Mouse (Mus musculus) monocyte, adult 2 months (primary cell): ENCODE measurements around the gene Cdhr1.
A peak's percentile ranks its signal among the peaks of the same experiment; 100 is the strongest.
"Not testable (repeated sequence)": the region's sequence is repeated elsewhere in the genome, so short reads cannot be mapped to it uniquely, and the experiment has no call there.

Experiments used
- DNase-seq, 2 experiments: peaks; one replicate each; pipeline ENCODE4 v3.0.0; 2022; ENCODE audit warnings: low spot score in 2 of 2, low read depth in 1 of 2

Gene Cdhr1

DNA sequence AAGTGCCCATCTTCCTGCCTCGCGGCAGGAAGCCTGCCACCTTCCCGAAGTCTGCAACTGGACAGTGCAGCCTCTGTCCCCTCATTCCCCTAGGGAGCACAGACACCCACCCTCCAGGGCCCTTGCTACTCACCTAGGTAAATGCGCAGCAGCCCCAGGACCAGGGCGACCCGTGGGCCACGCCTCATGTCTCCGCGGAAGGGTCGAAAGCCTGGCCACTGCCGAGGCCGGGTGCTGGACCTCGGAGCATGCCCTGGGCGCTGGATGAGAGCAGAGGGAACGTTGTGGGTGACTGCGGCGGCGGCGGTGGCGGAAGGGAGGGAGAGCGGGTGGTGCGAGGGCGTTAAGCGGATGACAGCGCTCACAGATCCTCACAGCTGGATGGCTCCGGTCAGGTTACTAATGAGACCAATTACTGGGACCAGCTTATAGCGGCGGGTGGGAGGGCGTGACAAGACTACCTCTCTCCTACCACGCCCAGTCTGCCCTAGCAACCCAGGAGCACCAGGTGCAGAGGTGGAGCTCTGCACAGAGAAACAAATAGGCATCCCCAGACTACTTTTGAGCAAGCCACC is at the start of gene Cdhr1:
Cdhr1 (minus strand) TSS at position 392 of the 575 bp plus-strand sequence.
- no peak for DNase-seq

DNA sequence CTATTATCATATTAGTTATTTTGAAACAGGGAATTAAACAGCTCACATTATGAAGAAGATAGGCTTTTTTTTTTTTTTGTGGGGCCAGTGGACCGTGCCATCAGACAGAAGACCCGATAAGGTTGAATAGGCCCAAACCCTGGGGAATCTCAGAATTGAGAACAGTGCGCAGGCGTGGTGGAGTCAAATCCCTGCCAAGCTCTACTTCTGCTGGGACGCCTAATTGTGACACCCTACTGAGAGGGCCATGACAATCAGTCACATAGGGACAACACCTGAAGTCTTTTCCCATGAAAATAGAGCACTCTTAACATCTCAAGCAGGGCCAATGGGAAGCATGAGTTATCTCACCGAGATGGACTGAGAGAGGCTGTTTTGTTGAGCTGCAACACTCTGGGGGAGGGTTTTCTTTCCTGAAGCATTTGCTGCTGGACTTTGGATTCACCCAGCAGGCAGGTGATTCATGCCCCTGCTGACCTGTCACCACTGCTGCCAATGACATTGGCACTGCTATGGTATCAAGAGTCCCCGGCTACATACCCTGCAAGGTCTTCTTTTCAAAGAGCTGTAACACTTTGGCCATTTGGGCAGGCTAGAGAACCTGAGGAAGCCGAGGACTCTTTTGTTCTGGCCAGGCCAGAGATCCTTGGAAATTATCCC is 41.0 kb upstream of the Cdhr1 start:
- no peak for DNase-seq

DNA sequence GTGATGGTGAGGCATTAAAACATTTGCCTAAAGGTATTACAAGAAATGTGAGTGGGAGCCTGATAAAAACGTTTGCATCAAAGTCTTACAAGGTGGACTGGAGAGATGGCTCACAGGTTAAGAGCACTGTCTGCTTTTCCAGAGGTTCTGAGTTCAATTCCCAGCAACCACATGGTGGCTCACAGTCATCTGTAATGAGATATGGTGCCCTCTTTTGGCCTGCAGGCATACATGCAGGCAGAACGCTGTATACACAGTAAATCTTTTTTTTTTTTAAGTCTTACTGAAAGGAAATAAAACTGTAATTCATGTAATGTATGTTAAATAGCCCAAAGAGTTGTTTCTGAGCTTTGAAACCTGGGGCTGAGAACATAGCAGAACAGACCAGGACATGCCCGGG is 39.4 kb upstream of the Cdhr1 start:
- DNase-seq = not testable (repeated sequence)

DNA sequence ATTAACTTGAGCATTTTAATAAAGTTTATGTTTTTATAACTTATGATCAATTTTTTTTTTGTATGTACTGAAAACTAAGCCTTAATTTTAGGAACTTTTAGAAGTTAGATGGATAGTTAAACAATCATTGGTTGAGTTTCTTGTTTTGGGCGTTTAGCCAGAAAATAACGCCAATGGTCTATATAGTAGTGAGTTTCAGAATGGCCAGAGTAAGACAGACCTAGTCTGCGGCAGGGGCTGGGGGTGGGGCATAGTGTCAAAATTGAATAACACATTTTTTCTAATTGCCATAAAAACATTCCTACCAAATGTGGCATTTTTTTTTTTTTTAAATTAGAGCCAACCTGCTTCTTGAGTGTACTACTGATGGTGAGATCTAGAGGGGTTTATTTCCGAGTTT is 38.0 kb upstream of the Cdhr1 start:
- no peak for DNase-seq

DNA sequence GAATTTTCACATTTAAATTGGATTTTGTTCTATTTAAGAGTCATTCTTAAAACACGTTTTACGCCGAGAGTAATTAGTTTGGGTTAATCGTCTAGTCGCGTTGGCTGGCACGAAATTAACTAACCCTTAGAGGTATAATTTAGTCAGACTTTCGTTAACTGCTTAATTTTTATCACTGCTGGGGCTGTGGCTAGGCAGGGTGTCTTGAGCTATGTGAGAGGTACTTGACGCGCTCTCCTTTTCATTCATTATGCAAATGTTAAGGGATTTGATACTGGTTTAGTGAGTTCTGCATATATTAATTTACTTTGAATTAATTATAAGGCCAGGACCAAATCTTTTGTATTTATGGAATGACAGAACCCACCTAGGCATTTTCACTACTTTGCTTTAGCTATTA is 37.5 kb upstream of the Cdhr1 start:
- DNase-seq = no peak

DNA sequence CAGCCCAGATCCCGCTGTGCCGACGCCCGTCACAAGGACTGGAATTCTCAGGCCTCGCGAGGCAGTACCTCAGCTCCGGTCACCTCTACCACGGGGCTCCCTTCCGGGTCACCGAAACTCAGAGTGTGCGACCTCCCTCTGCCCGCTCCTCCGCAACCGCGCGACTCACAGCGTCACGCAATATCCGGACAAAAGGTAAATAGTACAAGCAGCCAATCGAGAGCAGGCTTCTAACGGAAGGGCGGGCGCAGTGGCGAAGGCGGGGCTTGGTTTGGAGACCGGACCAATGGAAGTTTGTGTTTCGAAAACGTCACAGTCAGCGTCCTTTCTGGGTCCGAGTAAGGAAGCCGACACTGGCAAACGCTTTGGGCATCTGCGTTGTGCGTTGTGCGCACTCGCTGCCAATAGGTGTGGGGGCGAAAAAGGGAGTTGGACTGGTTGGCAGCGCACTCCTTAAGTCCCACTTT is 37.0 kb upstream of the Cdhr1 start, which contains the start of gene Ghitm:
Ghitm (minus strand) TSS at position 146 of the 467 bp plus-strand sequence.
- DNase-seq = peak; percentile 91 to 94

DNA sequence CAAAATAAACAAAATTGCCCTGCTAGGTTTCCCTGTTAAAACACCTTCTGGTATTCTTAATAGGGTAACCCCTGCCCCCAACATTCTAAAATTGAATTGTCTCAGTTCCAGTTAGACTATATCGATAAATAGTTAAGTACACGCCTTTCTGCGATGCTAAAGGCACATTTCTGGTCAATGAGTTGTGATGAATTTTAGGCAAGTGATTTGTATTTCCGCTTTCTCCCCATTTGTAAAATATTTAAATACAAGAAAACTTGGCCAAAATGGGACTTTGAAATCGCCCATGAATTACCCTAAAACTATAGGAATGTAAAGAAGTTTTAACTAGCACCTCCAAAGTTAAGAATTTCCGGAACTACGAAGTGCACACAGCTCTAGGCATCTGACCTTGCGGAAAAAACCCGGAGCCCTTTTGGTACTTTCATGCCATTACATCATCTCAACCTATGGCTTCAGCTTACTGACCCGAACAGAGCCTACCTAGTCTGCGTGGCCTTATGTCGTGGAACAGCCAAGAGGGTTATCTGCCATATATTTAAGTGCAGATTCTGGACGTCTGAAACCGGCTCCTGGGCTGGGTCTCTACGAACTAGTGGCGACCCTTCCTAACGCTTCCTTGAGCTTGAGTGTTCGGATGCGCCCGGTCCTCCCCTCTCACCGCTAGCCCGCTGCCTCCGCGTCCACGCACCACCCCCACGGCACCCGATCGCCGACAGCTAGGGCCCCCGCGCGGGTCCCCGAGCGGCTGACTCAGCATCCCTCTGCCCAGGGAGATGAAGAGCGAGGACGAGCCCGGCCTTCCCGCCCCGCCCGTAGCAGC is 36.4 kb upstream of the Cdhr1 start:
- DNase-seq = peak; percentile 3 to 42

DNA sequence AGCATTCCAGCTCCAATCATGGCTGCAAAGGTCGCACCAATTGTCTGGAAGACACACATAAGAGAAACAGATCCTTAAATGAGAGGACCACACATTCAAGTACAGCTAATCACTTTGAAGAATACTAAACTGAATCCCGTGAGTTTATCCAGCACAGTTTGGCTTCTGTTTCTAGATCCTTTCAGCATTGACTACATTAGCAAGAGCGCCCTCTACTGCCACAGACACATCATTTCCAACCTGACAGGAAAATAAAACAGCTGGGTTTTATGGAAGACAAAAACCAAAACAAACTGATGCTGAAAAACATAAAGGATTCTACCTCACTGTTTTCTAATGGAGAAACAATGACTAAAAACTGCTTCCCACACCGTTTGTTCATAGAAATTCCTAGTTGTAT is 29.5 kb upstream of the Cdhr1 start:
- DNase-seq = no peak

DNA sequence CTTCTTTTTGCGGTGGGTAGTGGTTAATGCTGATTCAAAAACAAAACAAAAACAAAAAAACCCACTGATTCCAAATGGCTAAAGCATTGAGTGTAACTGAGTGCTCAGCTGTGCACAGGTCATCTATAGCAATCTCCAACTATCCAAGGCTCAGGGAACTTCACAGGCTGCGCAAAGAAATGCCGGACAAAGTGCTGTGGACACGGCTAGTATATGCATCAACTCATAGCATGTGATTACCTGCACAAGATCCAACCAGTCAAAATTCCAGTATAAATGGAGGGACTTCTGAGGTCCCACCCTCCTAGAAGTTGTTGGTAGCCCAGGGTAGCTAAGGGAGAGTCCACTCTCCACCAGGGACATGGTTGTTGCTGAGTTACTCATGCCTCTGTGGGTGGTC is 21.1 kb upstream of the Cdhr1 start:
- no peak for DNase-seq

DNA sequence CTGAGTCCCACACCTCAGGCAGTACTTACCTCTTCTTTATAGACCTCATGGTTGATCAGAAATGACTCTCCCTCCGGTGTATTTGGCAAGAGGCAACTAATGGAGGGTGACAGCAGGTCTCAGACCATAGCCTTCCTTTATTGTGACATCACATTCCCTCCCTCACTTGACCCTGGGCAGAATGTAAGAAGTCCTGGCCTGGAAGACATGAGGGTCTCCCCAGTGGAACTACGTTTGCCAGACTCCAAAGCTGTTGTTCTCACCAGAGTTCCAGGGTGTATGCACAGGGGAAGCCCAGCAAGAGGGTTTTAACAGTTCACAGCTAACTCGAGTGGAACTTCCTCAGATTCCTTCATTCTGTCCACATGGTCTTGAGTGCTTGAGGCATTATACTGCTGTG is 15.8 kb upstream of the Cdhr1 start, which contains the start of gene 2610528A11Rik:
2610528A11Rik (minus strand) TSS at position 101 of the 400 bp plus-strand sequence.
- DNase-seq = no peak

DNA sequence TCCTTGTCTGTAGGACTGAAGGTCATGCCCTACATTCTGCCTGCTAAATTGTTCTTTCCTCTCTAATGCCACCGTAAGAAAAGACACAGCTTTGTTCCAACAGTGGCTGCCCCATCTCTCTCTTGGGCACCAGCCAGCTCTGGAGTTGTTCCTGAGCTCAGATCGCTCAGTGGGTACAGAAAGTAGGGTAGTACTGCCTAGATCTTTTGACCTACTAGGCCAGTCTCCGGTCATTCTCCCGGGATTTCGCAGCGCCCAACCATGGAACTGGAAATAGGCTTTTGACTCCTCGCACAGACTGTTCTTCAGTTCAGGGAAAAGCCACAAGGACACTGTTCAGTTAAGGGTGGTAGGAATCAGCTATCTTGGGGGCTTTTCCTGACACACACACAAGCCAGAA is 14.8 kb upstream of the Cdhr1 start:
- DNase-seq = no peak

DNA sequence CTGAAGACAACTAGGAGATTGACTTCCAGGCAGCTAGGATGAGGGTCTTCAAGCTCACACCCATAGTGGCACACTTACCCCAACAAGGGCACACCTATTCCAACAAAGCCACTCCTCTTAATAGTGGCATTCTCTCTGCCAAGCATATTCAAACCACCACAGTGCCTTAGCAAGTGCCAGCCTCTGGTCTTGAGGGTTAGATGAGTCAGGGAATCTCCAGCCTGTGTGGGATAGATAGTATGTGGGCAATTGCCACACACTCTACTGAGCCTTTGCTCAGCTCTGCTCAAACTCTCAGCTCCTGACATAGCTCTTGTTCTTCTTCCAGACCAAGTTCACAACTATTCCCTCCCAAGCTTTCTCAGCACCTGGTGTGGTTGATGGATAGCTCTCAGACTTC is 13.2 kb upstream of the Cdhr1 start:
- no peak for DNase-seq

DNA sequence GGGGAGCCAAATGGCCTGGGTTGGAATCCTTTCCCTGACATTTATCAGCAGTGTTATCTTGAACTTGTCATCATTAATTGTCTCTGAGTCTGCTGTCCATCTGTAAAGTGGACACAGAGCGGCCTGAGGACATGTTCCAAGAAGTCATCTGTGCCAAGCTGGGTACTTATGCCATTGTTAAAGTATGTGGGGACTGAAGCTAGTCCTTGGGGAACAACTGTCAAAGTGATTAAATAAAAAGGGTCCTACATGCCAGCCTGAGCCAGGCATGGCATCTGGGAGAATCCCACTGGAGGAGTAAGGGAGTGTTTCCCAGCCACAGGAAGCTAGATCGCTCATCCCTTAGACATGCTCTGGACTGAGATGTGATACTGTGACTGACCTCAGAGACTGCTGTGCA is 12.3 kb upstream of the Cdhr1 start:
- DNase-seq = no peak

DNA sequence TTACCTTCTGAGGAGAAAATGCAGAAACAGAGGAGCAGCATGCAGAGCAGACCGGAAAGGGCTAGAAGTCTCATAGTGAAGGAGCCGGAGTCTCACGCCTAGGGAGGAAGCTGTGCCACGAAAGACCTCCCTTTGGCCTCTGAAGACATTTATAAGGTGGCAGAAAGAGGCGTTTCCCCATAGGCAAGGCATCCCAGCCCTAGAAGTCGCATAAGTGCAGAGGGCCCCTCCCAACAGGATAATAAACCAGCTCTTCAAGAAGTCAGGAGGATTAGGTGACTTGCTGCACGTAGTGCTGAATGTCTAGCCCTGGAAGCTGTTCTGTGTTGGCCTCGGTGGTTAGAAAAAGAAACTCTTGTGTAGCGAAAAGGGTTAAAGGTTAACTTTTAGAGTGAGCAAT is 11.8 kb upstream of the Cdhr1 start:
- DNase-seq = no peak

DNA sequence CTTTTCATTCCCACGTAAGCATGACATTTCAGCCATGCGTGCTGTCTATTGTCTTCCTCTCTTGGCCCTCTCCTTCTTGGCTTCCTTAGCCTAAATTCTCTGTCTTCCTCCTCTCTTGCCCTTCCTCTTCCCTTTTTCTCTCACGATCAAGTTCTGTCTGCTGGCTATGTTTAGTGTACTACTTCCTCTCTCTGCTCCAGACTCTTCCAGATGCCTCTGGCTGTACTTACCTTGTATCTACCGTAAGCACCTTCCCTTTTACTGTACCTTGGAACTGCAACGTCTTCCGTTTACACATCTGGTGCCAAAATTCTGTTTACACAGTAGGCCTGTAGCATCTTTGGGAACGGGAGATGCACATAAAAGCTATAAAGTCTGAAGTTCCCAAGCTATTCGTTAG is 11.3 kb upstream of the Cdhr1 start:
- no peak for DNase-seq

DNA sequence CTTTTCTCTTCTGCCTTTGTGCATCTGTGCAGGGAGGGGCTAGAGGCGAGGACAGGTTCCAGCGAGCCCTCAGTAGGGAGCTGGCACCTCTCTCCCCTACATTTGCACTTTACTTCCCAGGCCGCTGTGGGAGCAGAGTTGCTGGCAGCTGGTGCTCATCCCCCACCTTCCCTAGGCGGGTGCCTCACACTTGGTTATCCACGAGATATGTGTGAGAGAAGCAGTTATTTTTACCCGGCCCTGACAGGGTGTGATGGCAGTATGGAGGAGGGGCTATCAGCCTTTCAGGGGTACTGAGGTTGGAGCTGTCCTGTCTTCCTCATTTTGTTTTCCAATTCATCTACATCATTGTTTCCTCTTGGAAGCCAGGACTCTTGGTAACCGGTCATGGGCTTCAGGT is 7.7 kb upstream of the Cdhr1 start:
- DNase-seq = no peak

DNA sequence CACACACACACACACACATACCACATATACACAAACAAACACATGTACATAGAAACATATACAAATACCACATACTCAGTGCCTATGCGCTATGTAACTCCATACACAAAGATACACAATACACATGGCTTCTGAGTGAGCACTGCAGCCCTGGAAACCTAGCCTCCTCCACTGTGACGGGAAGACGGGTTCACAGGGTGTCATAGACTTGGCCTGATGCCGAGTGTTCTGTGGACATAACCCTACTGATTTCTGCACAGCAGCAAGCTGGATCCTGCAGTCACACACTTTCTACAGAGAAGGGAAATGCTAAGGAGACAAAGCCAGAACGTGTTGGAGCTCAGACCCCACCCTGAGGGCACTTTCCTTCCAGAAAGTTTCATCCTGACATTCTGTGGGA is 6.6 kb upstream of the Cdhr1 start:
- no peak for DNase-seq

DNA sequence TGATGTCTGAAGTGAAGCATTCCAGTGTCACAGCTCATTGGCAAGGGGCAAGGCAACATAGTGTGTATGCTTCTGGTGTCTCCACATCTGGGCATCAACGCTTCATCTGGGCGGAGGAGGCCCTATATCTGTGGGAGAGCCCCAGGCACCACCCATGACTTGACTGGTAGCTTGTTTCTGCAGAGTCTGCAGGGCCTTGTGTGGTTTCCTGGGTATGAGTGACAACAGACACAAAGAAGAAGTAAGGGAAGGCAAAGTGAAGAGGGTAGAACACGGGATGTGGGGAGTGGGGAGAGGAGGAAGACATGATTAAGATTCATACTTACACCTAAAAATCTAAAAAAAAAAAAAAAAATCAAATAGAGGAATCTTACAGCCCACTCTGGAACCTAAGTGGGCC is 4.3 kb upstream of the Cdhr1 start:
- no peak for DNase-seq

DNA sequence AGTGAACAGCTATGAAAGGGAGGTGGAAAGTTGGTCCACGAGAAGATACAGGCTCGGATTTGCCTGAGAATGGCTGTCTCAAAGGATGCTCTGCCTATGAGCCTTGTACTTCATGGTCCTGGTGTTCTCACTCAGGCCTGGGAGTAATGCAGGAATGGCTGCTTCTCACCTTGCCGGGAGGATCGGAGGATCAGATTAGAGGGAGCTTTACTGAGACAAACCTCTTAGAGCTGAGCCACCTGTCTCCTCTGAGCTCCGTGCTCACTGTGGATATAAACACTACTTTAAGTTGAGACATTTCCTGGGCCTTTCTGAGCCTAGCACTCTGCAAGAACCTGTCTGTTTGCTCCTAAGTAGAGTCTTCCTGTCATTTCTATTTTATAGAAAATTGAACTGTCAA is 3.4 kb upstream of the Cdhr1 start:
- DNase-seq = no peak

DNA sequence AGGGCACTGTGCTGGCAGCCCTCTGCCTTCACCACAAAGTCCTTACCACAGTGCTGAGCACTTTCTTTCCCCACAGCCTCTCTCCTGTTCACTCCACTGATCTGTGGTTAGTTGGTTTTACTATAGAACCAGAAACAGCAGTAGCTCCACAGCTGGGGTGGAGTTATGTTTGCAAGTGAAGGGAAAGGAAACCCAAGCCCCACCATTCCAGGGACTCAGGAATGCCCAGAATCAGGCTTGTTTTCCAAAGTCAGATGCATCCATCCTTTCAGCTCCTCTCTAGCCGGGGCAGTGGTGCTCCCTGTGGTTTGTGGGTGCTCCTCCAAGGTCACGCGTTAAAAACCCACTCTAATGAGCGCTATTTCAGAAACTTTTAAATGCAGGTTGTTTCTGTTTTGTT is 2.6 kb downstream of the Cdhr1 start:
- no peak for DNase-seq

DNA sequence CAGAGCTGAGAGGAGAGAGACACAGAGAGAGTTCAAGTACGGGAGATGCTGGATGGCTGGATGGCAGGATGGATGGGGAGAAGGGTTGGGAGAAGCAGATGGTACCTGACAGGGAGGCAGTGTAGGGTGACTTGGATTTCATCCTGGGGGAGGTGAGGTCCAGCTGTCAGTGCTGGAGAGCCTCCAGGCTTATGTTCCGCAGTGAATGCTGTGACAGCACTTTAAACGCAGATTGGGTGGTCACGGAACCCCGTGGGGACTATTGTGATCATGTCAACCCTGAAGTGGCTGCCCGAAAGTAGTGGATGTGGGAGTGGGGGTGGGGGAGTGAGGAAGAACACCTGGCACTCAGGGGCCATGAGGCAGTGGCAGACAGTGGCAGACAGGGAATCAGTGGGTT is 3.7 kb downstream of the Cdhr1 start:
- no peak for DNase-seq

DNA sequence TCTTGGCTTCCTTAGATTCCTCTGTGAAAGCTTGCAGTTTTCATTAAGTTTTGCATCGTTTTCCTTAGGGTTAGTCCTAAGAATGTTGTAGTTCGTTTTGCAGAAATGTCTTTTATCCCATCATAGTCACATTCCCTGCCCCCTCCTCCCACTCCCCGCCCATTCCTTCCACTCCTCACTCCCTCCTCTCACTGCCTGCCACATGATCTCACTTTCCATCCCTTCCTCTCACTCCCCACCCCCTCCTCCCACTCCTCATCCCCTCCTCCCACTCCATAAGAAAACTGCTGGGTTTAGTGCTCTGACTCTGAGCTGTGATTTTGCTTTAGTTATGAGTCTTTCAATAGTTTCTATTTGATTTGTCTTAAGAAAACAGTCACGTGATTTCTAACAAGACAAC is 14.4 kb downstream of the Cdhr1 start:
- DNase-seq = no peak
